Mouse (Mus musculus) layer of hippocampus, adult 2 months (tissue): ENCODE data around the gene Lrch1. TPM values are rescaled to one million over a fixed set of nuclear protein-coding genes. Genes with fewer than 3 reads are reported as not detected.

Experiments used
- DNase-seq, 2 experiments: peaks; one replicate each; pipeline ENCODE4 v3.0.0; 2022; ENCODE audit warnings: low spot score in 2 of 2
- H3K27ac ChIP-seq: fragments of 200-600 bp; 2 replicates; pipeline ENCODE4 v1.8.1; 2022
- H3K4me3 ChIP-seq: fragments of 200-600 bp; 2 replicates; pipeline ENCODE4 v1.8.1; 2022; ENCODE audit warnings: mild to moderate bottlenecking
- CTCF ChIP-seq: fragments of 200-600 bp; conservative IDR thresholded peaks from 2 replicates; pipeline ENCODE4 v1.8.1; 2022; ENCODE audit warnings: antibody characterized with exemption, mild to moderate bottlenecking, moderate library complexity
- total RNA-seq, 2 experiments: library from RNA; stranded (reverse); gene quantifications; 2 replicates each; pipeline ENCODE4 v1.2.3; 2021

The Lrch1 gene
- total RNA-seq, 2 experiments from 2014 or later, result 17.5 to 24.7 TPM

DNA sequence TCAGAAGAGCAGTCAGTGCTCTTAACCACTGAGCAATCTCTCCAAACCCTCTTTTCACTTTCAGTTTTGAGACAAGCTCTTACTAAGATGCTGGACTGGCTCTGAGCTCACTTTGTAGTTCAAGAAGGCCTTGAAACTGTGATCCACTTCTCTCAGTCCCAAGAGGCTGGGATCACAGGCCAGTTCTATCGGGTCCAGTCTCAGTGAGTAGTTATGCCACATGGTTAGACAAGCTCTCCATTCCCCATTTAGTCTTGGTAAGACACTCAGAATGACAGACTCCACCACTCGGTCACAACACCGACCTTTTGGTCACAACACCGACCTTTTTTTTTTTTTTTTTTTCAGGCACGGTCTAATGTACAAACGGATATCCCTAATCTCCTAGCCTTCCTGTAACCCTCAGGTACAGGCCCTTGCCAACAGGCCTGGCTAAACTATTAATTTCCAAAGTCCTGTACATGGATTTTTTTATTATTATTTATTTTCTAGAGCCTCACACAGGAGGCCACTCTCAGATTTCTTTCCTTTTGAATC, 4.0 kb downstream of the Lrch1 start:
- Histone ChIP-seq H3K27ac (no peak overlapping the region), H3K4me3 (no peak overlapping the region)
- no peak for TF ChIP-seq CTCF
- DNase-seq, result no peak

DNA sequence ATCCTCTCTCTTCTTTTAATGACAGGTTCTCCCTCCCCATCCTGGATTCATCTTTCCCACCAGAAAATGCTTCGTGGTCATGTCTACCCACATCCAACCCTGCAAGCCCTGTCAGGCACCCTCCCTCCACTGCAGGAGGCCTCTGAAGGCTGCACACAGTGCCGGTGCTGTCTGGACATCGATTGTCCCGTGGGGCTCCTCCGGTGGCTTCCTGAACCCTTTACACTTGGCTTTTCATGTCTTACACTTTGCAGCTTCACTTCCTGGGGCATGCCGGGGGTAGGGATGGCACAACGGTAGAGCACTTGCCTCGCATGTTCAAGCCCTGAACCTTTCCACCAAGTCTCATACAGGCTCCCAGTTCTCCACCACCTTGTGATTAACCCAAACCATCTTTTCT, 4.7 kb downstream of the Lrch1 start:
- TF ChIP-seq CTCF, result no peak
- DNase-seq, result no peak
- no peak overlapping the region for H3K27ac ChIP-seq
- no peak overlapping the region for H3K4me3 ChIP-seq

DNA sequence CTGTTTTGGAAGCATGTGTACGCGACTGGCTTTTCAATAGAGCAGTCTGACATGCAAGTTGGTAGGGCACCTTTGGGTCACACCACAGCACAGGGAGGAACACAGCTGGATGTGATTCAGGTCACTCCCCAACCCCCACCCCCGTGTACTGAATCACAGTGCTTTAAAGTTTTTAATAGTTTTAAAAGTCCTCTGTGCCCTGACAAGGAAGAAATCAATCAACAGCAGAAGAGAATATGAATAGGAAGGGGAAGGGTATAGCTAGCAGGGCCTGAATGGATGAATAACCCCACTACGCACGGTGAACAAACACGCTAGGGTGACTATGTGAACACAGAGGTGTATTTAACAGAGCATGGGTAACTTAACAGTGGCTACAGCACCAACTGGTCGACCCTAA, 6.1 kb downstream of the Lrch1 start:
- H3K27ac ChIP-seq, result no peak overlapping the region
- no peak for TF ChIP-seq CTCF
- DNase-seq, result no peak
- no peak overlapping the region for H3K4me3 ChIP-seq

DNA sequence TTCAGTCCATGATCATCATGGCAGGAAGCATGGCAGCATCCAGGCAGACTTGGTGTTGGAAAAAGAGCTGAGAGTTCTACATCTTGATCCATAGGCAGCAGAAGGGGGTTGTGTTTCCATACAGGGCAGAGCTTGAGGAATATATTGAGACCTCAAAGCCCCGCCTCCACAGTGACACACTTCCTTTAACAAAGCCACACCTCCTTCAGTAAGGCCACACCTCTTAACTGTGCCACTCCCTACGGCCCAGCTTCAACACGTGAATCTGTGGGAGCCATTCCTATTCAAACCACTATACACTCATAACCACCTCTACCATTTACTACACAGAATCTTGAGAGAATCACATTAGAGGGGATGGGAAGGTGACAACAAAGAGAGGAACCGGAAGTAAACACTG, 6.9 kb downstream of the Lrch1 start:
- no peak for TF ChIP-seq CTCF

DNA sequence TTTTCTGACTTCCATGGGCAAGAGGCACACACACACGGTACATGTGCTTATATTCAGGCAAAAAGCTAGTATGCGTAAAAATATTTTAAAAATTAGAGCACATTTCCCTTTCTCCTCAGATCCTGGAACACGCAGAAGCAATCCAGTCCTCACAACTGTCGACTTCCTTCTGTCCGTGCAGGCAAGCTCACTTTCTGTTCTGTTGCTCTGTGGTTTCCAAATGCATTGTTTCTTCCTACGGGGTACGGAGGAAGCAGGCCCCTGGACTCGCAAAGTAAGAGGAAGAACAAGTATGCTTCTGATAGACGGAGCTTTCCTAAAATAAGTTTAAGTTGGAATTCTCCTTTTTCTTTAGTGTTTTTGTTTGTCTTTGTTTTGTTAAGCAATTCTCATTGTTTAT, 8.3 kb downstream of the Lrch1 start:
- TF ChIP-seq CTCF, result no peak
- peak overlapping the region; percentile 15; the same call in 1 of the 2 replicates for H3K27ac ChIP-seq
- H3K4me3 ChIP-seq, result no peak overlapping the region
- no peak for DNase-seq

More for the DNA sequence above, 6.9 kb downstream of the Lrch1 start:
- H3K27ac ChIP-seq, result no peak overlapping the region
- DNase-seq, result no peak
- H3K4me3 ChIP-seq, result no peak overlapping the region

DNA sequence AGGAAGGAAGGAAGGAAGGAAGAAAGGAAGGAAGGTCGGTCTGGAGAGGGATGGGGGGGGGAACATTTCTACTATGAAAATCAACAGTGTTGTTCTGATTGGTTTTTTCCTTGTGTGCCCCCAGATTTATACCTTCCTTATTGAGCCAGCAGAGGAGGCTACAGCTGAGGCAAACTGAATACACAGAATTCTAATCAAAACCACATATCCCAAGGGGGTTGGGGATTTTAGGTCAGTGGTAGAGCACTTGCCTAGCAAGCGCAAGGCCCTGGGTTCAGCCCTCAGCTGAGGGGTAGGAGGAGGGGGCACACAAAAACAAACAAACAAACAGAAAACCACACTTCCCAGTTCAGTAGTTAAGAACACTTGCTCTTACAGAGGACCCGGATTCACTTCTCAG, 8.8 kb downstream of the Lrch1 start:
- H3K4me3 ChIP-seq, result no peak overlapping the region
- DNase-seq, result no peak
- peak overlapping the region; percentile 15; the same call in 1 of the 2 replicates for H3K27ac ChIP-seq
- no peak for TF ChIP-seq CTCF

DNA sequence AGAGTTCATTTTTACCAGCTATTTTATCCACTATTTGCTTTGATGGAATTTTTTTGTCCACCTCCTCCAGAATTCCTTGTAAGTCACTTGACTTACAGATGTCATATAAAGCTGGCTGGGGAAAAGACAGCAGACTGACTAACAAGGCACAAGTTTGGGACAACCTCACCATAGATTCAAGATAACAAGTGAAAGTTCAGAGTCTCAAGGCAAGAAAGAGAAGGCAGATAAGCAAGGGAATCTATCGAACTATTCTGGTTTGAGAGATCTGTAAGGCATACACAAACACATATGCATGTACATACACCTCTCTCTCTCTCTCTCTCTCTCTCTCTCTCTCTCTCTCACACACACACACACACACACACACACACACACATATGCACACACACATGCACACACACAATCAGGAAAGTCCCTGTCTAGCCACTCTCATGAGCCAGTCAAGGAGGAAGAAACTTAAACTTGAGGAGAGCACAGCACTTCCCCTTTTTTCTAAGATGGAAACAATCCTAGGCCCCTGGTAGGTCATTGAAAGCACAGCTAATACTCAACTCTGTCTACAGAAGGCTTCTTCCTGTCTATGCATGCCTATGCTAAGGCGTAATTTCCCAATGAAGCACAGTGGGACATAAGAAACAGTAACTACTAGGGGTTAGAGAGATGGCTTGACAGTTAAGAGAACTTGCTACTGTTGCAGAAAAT, 11.0 kb downstream of the Lrch1 start:
- TF ChIP-seq CTCF, result no peak
- no peak for DNase-seq
- no peak overlapping the region for H3K27ac ChIP-seq
- no peak overlapping the region for H3K4me3 ChIP-seq

DNA sequence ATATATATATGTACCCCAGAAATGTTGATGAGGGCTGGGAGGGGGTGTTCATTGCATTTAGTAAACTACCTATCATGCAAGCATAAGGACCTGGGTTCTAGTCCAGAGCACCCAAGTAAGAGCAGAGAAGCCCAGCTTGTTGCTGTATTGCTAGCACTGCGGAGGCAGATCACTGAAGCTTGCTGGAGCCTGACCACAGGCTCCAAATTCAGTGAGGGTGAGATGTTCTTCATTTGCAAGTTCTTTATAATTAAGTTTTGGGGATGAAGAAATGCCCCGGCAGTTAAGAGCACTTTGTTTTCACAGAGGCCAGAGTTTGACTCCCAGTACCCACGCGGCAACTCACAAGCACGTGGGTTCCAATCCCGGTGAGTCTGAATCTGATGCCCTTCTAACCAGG, 12.6 kb downstream of the Lrch1 start:
- H3K4me3 ChIP-seq, result no peak overlapping the region
- no peak for DNase-seq
- no peak for TF ChIP-seq CTCF
- H3K27ac ChIP-seq, result no peak overlapping the region

DNA sequence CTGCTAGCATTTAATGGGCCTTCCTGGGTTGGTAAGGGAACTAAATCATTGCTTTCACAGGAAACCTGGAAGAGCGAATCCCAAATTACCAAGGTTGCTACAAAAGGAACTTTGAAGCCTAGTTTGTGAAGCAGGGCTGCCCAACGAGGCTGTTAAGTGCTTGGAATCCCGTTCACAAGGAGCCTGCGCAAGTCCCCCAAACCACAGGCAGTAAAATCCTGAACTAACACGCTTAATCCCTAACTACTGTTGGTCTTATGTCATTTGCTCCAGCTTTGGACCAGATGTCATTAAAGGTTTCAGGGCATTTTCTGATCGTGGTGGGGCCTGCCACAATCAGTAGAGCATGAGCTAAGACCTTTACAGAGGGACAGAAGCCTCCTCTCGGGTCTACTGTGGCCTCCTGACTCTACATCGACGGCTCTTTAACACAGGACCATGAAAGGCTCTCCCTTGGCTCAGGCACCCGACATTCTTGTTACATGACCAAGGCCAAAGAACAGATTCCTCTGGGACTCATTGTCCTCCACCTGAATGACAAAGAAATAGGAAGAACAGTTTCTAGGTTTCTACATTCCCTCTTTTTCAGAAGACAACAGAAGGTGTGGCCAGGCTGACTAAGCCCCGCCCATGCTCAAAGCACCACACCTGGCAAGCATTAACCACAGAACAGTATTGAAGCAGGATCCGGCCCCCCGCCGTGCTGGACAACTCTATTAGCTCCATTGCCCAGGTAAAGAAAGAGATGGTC, 13.5 kb downstream of the Lrch1 start:
- Histone ChIP-seq H3K4me3 (no peak overlapping the region), H3K27ac (no peak overlapping the region)
- no peak for DNase-seq
- no peak for TF ChIP-seq CTCF

DNA sequence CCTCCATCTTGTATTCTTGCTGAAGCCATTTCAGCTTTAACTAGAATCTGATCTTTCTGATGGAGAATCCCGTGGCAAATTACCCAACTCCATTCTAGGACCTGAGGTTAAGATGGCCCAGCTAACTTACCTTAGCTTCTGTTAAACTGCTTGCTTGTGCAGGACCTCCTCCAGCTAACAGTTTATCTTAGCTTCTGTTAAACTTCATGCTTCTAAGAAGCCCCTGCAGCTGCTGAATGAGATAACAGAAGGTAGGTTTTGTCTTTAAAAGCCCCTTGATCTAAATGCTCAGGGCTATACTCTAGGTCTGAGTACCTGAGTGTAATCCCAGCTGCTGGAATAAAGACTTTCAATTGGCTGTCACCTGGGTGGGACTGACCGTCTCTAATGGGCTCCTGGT, 17.9 kb downstream of the Lrch1 start:
- no peak for TF ChIP-seq CTCF
- Histone ChIP-seq H3K4me3 (no peak overlapping the region), H3K27ac (no peak overlapping the region)
- no peak for DNase-seq

DNA sequence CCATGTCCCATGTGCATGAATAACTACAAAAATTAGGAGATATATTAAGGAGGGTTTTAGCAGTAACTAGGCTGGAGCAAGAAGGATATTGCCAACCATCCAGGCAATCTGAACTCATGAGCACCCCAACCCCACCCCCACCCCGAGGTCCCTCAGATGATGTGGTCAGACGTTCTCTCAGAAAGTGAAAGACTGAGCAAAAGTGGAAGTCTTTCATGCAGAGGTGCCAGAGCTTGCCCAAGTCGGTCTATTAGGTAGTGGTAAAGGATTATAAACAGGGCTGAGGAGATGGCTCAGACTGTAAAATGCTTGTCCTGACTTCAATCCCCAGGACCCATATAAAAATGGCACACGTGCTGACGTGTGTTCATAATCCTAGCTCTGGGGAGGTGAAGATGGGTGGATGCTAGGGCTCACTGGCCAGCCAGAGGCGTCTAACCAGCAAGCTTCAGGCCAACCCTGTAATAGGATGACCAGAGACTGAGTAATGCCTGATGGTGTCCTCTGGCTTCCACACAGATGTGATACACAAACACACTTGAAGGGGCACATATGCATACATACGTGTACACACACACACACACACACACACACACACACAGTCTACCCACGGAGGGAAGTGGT, 18.8 kb downstream of the Lrch1 start:
- no peak for DNase-seq
- Histone ChIP-seq H3K27ac (no peak overlapping the region), H3K4me3 (no peak overlapping the region)
- no peak for TF ChIP-seq CTCF

DNA sequence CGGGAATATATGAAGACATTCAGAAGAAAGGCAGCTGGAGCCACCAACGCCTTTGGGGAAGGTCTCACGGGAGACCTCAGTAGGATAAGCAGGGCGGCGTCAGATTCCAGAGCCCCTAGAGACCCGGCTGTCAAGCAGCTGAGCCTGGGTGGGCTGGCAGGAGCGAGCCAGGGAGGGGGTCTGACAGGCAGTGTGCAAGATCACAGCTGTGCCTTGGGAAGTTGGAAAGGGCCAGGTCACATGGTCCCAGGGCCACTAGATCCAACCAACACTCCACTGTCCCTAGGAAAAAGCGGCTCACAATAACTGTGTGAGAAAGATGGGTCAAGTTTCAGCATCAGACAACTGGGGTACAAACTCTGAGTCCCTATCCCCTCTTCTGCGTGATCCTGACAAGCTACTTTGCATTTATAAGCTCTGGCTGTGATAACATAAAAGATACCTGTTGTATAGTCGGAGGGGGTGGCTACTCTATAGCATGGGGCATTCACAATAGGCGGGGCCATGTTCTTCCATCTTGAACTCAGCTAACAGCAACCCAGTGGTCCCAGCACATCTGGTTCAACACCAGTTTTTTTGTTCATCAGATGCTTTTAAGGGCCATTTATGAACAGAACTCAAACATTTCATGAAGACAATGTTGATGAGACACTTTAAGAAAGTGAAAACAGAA, 20.6 kb downstream of the Lrch1 start:
- no peak for DNase-seq
- no peak overlapping the region for H3K4me3 ChIP-seq
- no peak overlapping the region for H3K27ac ChIP-seq
- TF ChIP-seq CTCF, result no peak

DNA sequence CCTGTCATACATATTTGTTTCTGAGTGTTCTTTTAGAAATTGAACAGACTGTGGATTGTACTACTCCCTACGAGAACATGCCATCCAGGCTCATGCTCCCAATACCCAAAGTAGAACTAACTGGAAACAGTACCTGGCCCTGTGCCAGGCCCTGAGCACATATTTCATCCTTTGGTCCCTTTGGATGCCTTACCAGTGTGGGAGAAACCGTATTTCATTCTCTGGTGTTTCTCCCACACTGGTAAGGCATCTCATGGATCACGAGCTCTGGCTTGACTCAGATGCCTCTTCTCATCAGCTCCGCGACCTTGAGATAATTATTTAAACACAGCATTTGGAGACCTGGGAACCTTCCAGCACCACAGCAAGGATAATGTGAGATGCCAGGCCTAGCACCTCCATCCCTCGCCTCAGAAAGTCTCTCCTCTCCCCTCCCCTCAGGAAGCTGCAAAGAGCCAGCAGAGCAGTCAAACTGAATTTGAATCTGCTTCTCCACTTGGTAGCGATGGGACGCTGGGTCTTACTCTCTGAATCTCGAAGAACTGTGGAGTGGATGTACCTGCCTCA, 21.6 kb downstream of the Lrch1 start:
- Histone ChIP-seq H3K27ac (peak overlapping the region; percentile 37), H3K4me3 (no peak overlapping the region)
- no peak for TF ChIP-seq CTCF
- DNase-seq, result peak in 1 of 2 experiments; percentile 44
